Mouse (Mus musculus): Measurements from ENCODE around the gene Rasip1. TPM values are rescaled to one million over a fixed set of nuclear protein-coding genes. Genes with fewer than 3 reads are reported as not detected.

Rasip1 gene
- 16.1 and 18.0 TPM in 2 replicates for polyA plus RNA-seq (2015; fragmentation: Nextera tagmentation; extraction: Ambion mirVana)

DNA sequence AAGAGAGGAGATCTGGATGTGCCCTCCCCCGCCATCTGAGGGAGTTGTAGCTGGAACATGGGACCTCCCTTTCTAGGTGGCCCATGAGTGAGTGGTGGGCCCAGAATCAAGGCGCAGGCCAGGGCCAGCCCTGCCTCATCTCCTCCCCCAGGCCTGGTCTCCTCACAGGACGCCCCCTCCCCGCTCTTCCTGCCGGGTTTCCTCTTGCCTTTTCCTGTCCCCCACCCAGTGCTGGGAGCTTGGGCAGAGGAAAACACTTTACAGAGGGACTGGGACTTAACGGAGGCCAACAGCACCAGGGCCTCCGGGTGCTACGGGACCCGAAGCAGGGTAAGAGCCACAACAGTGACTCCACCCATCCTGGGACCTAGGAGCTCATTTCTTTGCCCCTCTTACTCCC lies at the start of gene Rasip1:
TSS of gene Rasip1 (plus strand) at position 228 of the 400 bp plus-strand sequence.
- H3K27me3 ChIP-seq = peaks cover 18% of the 10 kb centered on the region
- peak within 1 kb of the TSS; percentile 67 for H3K27ac ChIP-seq
- H3K4me2 ChIP-seq = peak within 1 kb of the TSS; percentile 96
- 0 out of 2 replicates have a peak, but pooled peaks have one; percentile 22 for ATAC-seq (replicated peaks; ENCODE audit: low FRiP score)
- H3K4me3 ChIP-seq (replicated peaks) = peak within 1 kb of the TSS; percentile 60
- no peaks in the 10 kb centered on the region for H3K9me3 ChIP-seq (replicated peaks)
- H3K9ac ChIP-seq = peak within 1 kb of the TSS; percentile 70
- H3K4me1 ChIP-seq = peaks cover 13% of the 10 kb centered on the region
- no peaks in the 10 kb centered on the region for H3K36me3 ChIP-seq
- 80% methylated on average over 9 of the region's 9 CpGs for WGBS

DNA sequence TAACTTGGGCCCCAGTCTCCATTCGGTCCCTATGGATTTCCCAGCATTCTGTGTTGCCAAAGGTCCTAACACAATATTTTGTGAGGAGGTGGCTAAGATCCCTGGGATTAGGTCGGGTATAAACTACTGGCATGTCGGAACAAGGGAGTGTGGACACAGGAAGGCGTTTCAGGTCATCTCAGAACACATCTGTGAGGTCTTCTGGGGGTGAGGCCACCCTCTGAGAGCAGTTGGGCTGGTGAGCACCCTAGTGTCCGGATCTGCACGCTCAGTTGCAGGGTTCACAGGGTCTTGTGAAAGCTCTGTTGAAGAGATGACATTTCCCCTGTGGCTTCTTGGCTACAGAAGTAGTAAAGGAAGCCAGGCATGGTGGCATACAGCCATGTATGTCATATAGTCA lies 41.4 kb upstream of the Rasip1 start:
- peaks cover 13% of the 10 kb centered on the region for H3K4me1 ChIP-seq
- no peaks in the 10 kb centered on the region for H3K9me3 ChIP-seq (replicated peaks)
- WGBS = 92% methylated on average over 6 of the region's 6 CpGs
- peaks cover 60% of the 10 kb centered on the region for H3K36me3 ChIP-seq
- H3K27me3 ChIP-seq = no peaks in the 10 kb centered on the region
- H3K27ac ChIP-seq = no peak overlapping the region
- no peak overlapping the region for H3K4me2 ChIP-seq
- no peak for ATAC-seq (replicated peaks; ENCODE audit: low FRiP score)
- H3K9ac ChIP-seq = no peak overlapping the region
- no peak overlapping the region for H3K4me3 ChIP-seq (replicated peaks)

DNA sequence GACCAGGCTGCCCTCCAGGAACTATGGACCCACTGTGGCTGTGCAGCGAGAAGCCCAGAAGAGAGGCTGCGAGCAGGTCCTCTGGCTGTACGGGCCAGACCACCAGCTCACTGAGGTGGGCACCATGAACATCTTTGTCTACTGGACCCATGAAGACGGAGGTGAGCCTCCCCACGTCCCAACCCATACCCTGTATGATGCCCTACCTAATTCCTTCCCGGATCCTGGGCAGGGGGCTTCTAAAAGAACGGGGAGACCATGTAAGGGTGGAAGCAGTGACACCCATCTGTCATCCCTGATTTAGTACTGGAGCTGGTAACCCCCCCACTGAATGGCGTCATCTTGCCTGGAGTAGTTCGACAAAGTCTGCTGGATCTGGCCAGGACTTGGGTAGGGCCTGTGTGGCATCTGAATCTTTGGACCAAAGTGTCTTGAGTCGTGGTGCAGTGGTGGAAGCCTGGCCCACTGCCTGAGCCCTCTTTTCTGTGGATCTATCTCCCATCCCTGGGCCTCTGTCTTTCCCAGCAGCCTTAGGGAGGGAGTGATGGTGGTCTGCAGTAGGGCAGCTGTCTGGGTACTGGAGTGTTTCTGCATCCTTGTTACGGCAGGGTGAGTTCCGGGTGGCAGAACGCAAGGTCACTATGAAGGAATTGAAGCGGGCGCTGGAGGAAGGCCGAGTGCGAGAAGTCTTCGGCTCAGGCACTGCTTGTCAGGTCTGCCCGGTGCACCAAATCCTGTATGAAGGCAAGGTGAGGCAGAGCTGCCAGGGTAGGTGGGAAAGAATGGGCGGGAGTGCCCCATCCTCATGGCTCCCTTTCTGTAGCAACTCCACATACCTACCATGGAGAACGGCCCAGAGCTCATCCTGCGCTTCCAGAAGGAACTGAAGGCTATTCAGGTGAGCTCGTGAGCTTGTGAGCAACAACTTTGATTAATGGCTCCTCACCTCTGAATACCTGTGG lies 39.4 kb upstream of the Rasip1 start:
- Histone ChIP-seq H3K27ac (no peak overlapping the region), H3K36me3 (peaks cover 43% of the 10 kb centered on the region), H3K4me3 (replicated peaks) (no peak overlapping the region), H3K4me2 (no peak overlapping the region), H3K4me1 (peaks cover 13% of the 10 kb centered on the region), H3K9me3 (replicated peaks) (no peaks in the 10 kb centered on the region), H3K27me3 (no peaks in the 10 kb centered on the region), H3K9ac (no peak overlapping the region)
- 86% methylated on average over 23 of the region's 23 CpGs for WGBS
- ATAC-seq (replicated peaks; ENCODE audit: low FRiP score) = no peak

DNA sequence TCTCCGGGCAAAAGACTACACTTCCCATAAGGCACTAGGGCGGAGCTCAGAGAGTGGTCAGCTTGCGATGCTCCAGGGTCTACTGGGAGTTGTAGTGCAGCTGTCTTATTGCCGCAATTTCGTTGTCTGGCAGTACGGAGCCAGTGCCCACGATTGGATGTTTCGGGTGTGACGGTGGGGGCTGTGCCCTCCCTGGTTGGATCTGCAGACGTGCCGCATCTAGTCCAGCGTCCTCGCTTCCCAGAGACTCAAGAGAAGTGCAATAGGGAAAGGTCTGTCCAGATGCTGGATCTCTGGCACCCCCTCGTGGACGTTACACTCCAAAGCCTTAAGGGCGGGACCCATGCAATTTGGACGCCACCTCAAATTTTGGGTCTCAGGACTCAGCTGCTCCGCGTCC lies 38.1 kb upstream of the Rasip1 start:
- Histone ChIP-seq H3K4me3 (replicated peaks) (peak overlapping the region; percentile 29), H3K27ac (no peak overlapping the region), H3K9me3 (replicated peaks) (no peaks in the 10 kb centered on the region), H3K36me3 (peaks cover 35% of the 10 kb centered on the region), H3K4me1 (peaks cover 13% of the 10 kb centered on the region), H3K4me2 (peak overlapping the region; percentile 56), H3K9ac (no peak overlapping the region), H3K27me3 (no peaks in the 10 kb centered on the region)
- 4% methylated on average over 19 of the region's 19 CpGs for WGBS
- peak; percentile 98 for ATAC-seq (replicated peaks; ENCODE audit: low FRiP score)

DNA sequence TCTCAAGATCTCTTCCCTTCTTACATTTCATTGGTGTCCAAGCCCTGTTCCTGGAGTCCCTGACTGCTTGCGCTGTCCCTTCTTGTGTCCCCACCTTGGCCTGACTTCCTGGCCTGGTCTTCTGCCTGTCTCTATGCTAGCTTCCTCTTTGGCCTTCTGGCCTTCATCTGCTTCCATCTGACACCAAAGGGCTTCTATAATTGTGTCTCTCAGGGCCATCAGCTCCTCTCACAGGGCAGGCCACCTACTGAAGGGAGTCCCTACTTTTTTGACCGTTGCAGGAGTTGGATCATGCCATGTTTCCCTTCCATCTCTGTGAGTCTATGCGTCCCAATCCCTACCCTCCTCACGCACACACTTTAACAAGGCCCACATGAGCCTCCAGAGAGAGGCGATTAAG lies 37.4 kb upstream of the Rasip1 start:
- H3K9me3 ChIP-seq (replicated peaks) = no peaks in the 10 kb centered on the region
- H3K4me3 ChIP-seq (replicated peaks) = no peak overlapping the region; the same call in 1 of the 2 replicates
- H3K36me3 ChIP-seq = peaks cover 28% of the 10 kb centered on the region
- 0 out of 2 replicates have a peak overlapping the region, but pooled peaks have one; percentile 56 for H3K4me2 ChIP-seq
- H3K27ac ChIP-seq = no peak overlapping the region
- peaks cover 13% of the 10 kb centered on the region for H3K4me1 ChIP-seq
- H3K9ac ChIP-seq = no peak overlapping the region
- no peaks in the 10 kb centered on the region for H3K27me3 ChIP-seq
- WGBS = 96% methylated on average over 5 of the region's 5 CpGs
- no peak for ATAC-seq (replicated peaks; ENCODE audit: low FRiP score)

DNA sequence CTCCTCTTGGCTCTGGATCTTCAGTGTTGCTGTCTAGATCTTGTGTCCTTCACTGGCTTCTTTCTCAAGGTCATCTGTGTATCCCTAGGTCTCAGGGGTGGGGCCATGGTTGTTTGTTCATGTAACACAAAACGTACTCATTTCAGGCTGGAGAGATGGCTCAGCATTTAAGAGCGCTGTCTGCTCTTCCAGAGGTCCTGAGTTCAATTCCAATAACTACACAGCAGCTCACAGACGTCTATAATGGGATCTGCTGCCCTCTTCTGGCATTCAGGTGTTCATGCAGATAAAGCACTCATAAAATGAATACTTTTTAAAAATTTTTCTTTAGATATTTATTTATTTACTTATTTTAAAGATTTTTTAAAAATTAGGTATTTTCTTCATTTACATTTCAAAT lies 36.4 kb upstream of the Rasip1 start:
- no peaks in the 10 kb centered on the region for H3K27me3 ChIP-seq
- no peak overlapping the region for H3K4me2 ChIP-seq
- H3K9me3 ChIP-seq (replicated peaks) = no peaks in the 10 kb centered on the region
- ATAC-seq (replicated peaks; ENCODE audit: low FRiP score) = no peak
- peaks cover 13% of the 10 kb centered on the region for H3K4me1 ChIP-seq
- 63% methylated on average over 3 of the region's 3 CpGs for WGBS
- H3K9ac ChIP-seq = no peak overlapping the region
- H3K4me3 ChIP-seq (replicated peaks) = no peak overlapping the region
- H3K27ac ChIP-seq = no peak overlapping the region
- H3K36me3 ChIP-seq = peaks cover 18% of the 10 kb centered on the region

DNA sequence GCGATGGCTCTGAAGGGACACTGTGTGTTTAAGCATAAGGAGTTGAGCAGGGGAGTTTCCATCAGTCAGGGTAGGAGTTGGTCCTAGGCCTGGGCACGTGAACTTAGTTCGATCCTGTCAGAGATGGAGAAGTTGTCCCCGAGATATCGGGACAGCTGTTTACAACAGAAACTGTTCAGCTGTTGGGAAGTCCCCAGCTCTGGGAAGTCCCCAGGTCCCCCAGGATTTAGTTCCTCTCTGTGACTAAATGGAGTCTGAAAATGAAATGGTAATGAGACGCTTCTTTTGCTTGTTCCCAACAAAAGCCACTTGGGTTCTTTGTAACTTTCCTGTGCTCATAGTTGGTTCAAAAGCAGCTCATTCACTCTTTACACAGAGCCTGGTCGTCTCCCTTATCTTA lies 35.4 kb upstream of the Rasip1 start:
- WGBS = 78% methylated on average over 7 of the region's 7 CpGs

DNA sequence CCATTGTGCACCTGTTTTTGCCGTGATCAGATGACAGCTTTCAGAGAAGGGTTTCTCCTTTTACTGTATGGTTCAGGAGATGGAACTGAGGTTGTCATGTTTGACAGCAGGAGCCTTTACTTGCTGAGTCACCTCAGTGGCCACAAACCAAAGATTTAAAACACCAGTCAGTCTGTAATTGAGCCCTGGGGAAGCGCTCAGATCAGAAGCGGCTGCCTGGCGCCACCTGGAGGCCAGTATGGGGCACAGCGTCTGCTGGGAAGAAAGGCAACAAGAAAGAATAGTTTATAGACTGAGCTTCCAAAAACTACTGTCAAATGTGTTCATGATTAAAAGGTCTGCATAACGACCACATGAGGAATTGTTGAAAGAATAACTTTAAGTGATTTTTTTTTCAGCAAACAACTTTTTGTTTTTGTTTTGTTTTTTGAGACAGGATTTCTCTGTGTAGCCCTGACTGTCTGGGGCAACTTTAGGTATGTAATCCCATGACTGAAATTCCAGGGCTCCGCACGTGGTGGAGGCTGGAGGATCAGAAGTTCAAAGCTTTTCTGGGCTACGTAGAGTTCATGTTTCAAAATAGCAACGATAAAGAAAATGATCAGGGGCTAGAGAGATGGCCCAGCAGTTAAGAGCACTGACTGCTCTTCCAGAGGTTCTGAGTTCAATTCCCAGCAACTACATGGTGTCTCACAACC lies 34.0 kb upstream of the Rasip1 start:
- WGBS = 20% methylated on average over 10 of the region's 10 CpGs
- Histone ChIP-seq H3K9me3 (replicated peaks) (no peaks in the 10 kb centered on the region), H3K9ac (no peak overlapping the region), H3K27me3 (no peaks in the 10 kb centered on the region), H3K4me2 (no peak overlapping the region), H3K4me1 (peaks cover 10% of the 10 kb centered on the region; the same call in 1 of the 2 replicates), H3K4me3 (replicated peaks) (no peak overlapping the region), H3K27ac (no peak overlapping the region), H3K36me3 (peaks cover 4% of the 10 kb centered on the region; the same call in 1 of the 2 replicates)
- ATAC-seq (replicated peaks; ENCODE audit: low FRiP score) = no peak

More for the DNA sequence above, 35.4 kb upstream of the Rasip1 start:
- H3K4me2 ChIP-seq = no peak overlapping the region
- H3K9me3 ChIP-seq (replicated peaks) = no peaks in the 10 kb centered on the region
- no peak overlapping the region for H3K9ac ChIP-seq
- no peaks in the 10 kb centered on the region for H3K27me3 ChIP-seq
- no peak for ATAC-seq (replicated peaks; ENCODE audit: low FRiP score)
- no peak overlapping the region for H3K27ac ChIP-seq
- peaks cover 14% of the 10 kb centered on the region for H3K36me3 ChIP-seq
- H3K4me1 ChIP-seq = peaks cover 13% of the 10 kb centered on the region
- no peak overlapping the region for H3K4me3 ChIP-seq (replicated peaks)

DNA sequence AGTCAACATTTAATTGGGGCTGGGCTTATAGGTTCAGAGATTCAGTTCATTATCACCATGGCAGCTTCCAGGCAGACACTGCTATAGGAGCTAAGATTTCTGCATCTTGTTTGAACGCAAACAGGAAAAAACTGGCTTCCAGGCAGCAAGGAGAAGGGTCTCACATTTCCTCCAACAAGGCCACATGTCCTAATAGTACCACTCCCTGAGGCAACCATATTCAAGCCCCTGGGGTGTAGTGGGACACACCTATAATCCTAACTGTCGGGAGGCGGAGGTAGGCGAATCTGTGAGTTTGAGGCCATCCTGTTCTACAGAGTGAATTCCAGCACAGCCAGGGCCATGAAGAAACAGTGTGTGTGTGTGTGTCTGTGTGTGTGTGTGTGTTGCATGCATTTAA lies 32.1 kb upstream of the Rasip1 start:
- H3K36me3 ChIP-seq = no peaks in the 10 kb centered on the region
- H3K4me2 ChIP-seq = no peak overlapping the region
- H3K4me1 ChIP-seq = peaks cover 7% of the 10 kb centered on the region; the same call in 1 of the 2 replicates
- no peak overlapping the region for H3K4me3 ChIP-seq (replicated peaks)
- ATAC-seq (replicated peaks; ENCODE audit: low FRiP score) = no peak
- 81% methylated on average over 4 of the region's 4 CpGs for WGBS
- H3K27ac ChIP-seq = no peak overlapping the region
- no peaks in the 10 kb centered on the region for H3K9me3 ChIP-seq (replicated peaks)
- no peaks in the 10 kb centered on the region for H3K27me3 ChIP-seq
- no peak overlapping the region for H3K9ac ChIP-seq

DNA sequence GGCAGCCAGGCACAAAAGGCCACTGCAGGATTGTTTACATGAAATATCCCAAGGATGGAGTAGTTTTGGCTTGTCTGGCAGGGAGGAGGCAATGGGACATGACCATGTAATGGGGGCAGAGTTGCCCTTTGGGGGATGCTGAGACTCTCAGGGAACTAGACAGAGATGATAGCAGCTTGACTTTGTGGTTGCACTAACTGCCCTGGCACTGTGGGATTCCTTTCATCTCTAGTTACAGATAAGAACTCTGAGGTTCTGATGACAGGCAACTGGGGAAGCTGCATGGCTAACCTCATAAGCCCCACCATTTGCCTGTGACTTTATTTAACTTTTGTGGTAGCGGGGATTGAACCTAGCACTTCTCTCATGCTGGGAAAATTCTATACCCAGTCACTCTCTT lies 31.2 kb upstream of the Rasip1 start:
- H3K4me1 ChIP-seq = peaks cover 7% of the 10 kb centered on the region; the same call in 1 of the 2 replicates
- no peak overlapping the region for H3K27ac ChIP-seq
- no peak overlapping the region for H3K4me2 ChIP-seq
- 77% methylated on average over 1 of the region's 1 CpGs for WGBS
- no peak overlapping the region for H3K9ac ChIP-seq
- H3K36me3 ChIP-seq = no peaks in the 10 kb centered on the region
- ATAC-seq (replicated peaks; ENCODE audit: low FRiP score) = no peak
- H3K4me3 ChIP-seq (replicated peaks) = no peak overlapping the region
- H3K27me3 ChIP-seq = no peaks in the 10 kb centered on the region
- H3K9me3 ChIP-seq (replicated peaks) = no peaks in the 10 kb centered on the region

DNA sequence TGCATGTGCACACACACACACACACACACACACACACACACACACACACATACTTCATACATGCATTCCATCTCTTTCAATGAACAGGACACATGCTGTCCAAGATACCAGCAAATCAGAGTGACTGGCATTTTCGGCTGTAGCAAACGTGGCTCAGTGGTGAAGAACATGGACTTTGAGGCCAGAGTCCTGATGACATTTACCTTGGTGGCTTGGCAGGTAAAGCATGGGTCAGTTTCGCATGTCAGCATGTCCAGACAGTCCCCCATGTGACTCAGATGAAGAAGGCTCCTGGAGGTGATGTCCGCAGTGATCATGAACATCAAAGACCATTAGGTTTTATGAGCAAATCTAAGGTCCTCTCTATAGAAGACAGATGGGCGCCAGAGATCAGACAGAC lies 30.3 kb upstream of the Rasip1 start:
- no peaks in the 10 kb centered on the region for H3K9me3 ChIP-seq (replicated peaks)
- ATAC-seq (replicated peaks; ENCODE audit: low FRiP score) = no peak
- WGBS = 89% methylated on average over 5 of the region's 5 CpGs
- H3K4me1 ChIP-seq = peaks cover 7% of the 10 kb centered on the region
- no peaks in the 10 kb centered on the region for H3K36me3 ChIP-seq
- H3K4me3 ChIP-seq (replicated peaks) = no peak overlapping the region
- H3K27me3 ChIP-seq = no peaks in the 10 kb centered on the region
- no peak overlapping the region for H3K27ac ChIP-seq
- no peak overlapping the region for H3K9ac ChIP-seq
- no peak overlapping the region for H3K4me2 ChIP-seq

DNA sequence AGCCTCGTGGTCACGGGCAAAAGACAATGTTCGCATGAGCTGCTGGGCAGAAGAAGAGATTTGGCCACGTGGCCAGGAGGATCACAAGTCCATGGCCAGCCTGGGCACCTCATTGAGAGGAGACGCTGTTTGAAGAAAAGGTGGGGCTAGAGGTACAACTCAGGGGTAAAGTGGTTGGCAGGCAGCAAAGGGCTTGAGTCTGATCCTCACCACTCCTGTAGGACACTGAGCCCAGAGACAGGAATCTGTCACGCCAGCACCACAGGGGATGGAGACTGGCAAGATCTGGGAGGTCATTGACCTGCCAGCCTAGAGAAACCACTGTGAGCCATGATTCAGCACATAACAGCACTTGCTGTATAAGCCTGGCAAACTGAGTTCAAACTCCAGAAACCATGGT lies 29.8 kb upstream of the Rasip1 start:
- Histone ChIP-seq H3K9ac (no peak overlapping the region), H3K4me2 (no peak overlapping the region), H3K4me3 (replicated peaks) (no peak overlapping the region), H3K27ac (no peak overlapping the region), H3K4me1 (peaks cover 7% of the 10 kb centered on the region), H3K27me3 (no peaks in the 10 kb centered on the region), H3K9me3 (replicated peaks) (no peaks in the 10 kb centered on the region), H3K36me3 (no peaks in the 10 kb centered on the region)
- 88% methylated on average over 6 of the region's 6 CpGs for WGBS
- ATAC-seq (replicated peaks; ENCODE audit: low FRiP score) = no peak
